Mouse (Mus musculus) gastrocnemius, postnatal 4 days (tissue): ENCODE data around the gene Gtpbp1. TPM values are rescaled to one million over a fixed set of nuclear protein-coding genes. Genes with fewer than 3 reads are reported as not detected.

Source experiments
- DNase-seq, 2 experiments: peaks; one replicate each; pipeline ENCODE4 v3.0.0; 2021 to 2022; ENCODE audit warnings: low spot score in 2 of 2, mixed read lengths in 2 of 2
- total RNA-seq, 2 experiments: library from RNA; stranded (reverse); gene quantifications; 2 replicates each; pipeline ENCODE4 v1.2.3; 2021

Gene Gtpbp1
- total RNA-seq, 2 experiments from 2014 or later: 20.7 to 22.5 TPM

DNA sequence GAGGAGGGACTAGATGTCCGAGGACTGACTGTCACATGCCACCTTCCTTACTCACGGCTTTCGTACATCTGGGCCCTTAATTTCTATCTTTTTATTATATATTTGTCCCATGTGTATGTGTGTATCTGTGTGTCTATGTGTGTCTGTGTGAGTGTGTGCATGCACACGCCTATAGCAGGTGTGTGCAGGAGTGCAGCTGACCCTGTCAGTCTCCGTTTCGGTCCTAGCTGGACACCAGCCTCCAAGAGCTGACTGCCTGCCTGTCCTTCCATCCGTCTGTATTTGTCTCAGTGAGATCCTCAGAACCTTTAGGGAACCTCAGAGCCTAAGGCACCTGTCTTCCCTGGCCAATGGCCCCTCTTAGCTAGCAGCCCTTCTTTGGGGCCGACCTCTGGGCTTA lies 29.6 kb downstream of the Gtpbp1 start:
- DNase-seq: no peak

DNA sequence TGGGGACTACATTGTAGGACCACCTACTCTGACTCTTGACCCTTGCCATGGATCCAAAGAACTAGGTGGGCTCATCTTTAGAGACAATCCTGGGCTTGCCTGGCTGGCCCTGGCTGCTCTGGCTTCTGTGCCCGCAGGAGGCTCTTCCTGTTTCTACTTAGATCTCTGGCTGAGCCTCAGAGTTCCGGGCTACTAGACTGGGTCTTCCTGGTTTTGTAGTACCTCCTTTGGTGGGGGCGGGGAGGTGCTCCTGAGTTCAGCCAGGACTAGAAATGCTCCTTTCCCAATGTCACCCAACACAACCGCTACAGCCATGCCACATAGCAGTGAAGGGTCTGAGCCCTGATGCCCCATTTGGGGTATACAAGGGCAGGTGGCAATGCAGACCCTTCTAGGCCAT lies 30.2 kb downstream of the Gtpbp1 start:
- DNase-seq: no peak

- no peak for DNase-seq
Measured at GRCm38 (mm10) chr15:79723439-79723838, 32.8 kb downstream of the Gtpbp1 start.

- no peak for DNase-seq
Measured at GRCm38 (mm10) chr15:79725190-79725789, 34.6 kb downstream of the Gtpbp1 start.

GRCm38 (mm10) chr15:79727840-79728239 lies 37.2 kb downstream of the Gtpbp1 start:
- DNase-seq: no peak

DNA sequence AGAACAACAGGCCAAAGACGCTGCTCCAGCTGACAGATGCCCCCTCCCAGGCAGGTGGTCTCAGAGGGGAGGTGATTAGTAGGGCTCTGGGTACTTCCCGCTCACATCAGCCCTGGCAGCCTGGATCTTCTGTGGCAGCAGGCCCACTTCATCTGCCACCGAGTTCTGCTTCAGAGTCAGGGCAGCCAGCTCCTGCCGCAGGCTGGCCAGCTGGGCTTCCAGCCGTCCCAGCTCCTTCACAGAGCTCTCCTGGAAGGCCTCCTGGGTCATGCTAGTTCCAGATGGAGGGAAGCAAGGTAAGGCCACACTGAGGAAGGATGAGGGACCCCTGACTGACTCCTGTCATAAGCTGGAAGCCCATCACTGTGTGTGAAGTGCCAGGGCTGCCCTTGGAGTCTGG lies 37.7 kb downstream of the Gtpbp1 start:
- no peak for DNase-seq

DNA sequence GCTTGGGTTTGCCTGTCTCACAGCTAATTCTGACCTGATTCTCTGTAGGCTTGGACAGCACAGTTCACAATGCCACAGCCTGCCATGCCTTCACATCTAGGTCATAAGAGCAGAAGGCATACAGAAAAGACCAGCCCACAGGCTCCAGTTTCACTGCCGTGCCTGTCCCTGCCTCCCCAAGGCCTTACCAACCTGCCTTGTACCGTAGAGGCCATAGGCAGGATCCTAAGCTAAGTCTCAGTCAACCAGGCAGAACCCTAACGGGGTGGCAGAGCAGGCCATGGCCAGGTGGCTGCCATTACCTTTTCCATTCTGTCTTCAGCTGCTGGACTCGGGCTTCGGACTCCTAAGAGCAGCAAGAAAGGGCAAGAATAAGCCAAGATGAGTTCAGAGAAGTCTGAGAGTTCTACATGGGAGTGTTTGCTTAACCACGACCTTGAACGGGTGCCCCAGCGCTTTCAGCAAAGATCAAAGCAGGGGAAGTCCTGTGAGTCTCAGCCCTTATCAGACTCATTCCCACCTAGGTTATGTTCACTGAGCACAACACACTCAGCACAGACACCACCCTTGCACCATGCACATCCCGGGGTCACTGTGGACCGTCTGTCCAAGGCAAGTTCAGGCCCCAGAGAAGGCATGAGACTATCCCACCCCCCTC lies 38.2 kb downstream of the Gtpbp1 start:
- DNase-seq: no peak

DNA sequence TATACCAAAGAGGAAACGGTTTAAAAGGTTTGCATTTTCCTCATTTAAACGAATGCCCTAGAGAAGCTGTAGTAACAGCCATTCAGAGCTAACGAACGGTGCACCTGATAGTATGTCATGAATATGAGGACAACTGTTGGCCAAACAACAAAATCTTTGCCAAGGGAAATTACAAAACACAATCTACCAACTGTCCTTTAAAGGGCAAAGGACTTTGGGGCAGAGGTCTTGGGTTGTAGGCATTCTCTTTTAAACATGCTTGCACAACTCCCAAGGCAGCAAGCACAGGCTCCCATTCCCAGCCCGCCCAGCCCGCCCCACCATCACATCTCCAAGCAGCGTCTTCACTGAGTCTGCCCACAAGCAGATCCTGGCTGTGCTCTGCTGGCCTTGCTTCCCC lies 40.9 kb downstream of the Gtpbp1 start:
- no peak for DNase-seq

- no peak for DNase-seq
Measured at GRCm38 (mm10) chr15:79733192-79733591, 42.5 kb downstream of the Gtpbp1 start.

- DNase-seq: no peak
Measured at GRCm38 (mm10) chr15:79733640-79734039, 43.0 kb downstream of the Gtpbp1 start.

- DNase-seq: no peak
Measured at GRCm38 (mm10) chr15:79734311-79734710, 43.7 kb downstream of the Gtpbp1 start.

GRCm38 (mm10) chr15:79740739-79741138 lies 50.1 kb downstream of the Gtpbp1 start:
- DNase-seq: no peak

GRCm38 (mm10) chr15:79741173-79741858 lies 50.7 kb downstream of the Gtpbp1 start:
- no peak for DNase-seq

- DNase-seq: peak; percentile 84 to 92
Measured at GRCm38 (mm10) chr15:79741921-79742705, 51.5 kb downstream of the Gtpbp1 start, which contains the start of gene Sun2. TSS of gene Sun2 (minus strand) at chr15:79742536.

- no peak for DNase-seq
Measured at GRCm38 (mm10) chr15:79742706-79743023, 52.0 kb downstream of the Gtpbp1 start.

- DNase-seq: no peak
Measured at GRCm38 (mm10) chr15:79744001-79744400, 53.4 kb downstream of the Gtpbp1 start.

DNA sequence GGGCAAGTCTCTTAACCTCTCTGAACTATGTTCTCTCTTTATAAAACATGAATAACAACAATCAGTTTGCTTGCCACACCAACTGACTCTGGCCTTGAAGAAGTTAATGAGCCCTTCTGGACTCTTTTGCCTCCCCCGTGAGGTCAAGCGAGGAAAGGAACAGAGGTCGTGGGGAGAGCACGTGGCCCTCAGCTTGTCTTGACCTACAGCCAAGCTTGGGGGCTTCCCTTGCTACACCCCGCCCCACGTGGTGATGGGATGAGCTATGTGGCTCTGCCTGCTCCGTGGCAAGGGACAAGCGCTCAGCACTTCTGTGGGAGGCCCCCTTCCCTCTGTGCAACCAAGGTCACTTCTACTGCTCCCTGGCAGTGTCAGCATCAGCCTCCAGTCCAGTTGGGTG lies 54.1 kb downstream of the Gtpbp1 start:
- DNase-seq: no peak

DNA sequence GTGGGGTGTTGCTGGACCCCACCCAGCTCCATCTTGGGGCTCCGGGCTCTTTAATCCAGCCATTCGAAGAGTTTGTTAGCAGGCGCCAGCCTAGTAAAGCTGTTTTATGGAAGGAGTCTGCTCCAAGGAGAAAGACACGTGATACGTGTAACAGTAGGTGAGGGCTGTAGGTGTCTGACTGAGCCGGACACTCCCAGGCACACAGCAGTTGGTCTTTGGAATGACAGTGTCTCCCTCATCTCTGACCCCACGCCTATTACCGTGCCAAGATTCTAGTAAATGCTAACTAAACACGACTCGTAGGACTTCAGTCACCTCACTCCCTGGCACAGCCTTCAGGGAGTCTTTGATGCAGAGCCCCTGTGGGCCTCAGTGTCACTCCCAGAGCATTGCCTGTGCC lies 54.7 kb downstream of the Gtpbp1 start:
- no peak for DNase-seq

DNA sequence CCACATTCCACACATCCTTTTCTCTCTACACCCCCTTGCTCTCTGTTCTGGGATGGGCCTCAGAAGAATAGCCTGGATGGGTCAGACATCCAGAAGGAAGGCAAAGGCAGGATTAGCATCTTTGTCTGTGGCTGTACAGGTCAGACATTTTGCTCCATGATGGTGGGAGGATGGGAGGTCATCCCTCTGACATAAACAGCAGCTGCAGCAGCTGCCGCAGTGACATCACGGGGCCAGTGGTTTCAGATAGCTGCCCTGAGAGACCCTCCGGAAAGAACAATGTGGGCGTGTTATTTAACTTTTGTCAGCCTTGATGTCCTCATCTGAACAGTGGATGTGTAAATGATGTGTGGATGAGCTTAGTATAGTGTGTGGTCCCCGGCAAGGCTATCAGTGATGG lies 55.2 kb downstream of the Gtpbp1 start:
- DNase-seq: no peak

GRCm38 (mm10) chr15:79747998-79748397 lies 57.4 kb downstream of the Gtpbp1 start:
- DNase-seq: no peak

GRCm38 (mm10) chr15:79749162-79749561 lies 58.5 kb downstream of the Gtpbp1 start:
- DNase-seq: no peak

GRCm38 (mm10) chr15:79750266-79750665 lies 59.6 kb downstream of the Gtpbp1 start:
- DNase-seq: no peak
